ENCODE assay signal across 9 mouse cellular contexts in the genomic region with DNA sequence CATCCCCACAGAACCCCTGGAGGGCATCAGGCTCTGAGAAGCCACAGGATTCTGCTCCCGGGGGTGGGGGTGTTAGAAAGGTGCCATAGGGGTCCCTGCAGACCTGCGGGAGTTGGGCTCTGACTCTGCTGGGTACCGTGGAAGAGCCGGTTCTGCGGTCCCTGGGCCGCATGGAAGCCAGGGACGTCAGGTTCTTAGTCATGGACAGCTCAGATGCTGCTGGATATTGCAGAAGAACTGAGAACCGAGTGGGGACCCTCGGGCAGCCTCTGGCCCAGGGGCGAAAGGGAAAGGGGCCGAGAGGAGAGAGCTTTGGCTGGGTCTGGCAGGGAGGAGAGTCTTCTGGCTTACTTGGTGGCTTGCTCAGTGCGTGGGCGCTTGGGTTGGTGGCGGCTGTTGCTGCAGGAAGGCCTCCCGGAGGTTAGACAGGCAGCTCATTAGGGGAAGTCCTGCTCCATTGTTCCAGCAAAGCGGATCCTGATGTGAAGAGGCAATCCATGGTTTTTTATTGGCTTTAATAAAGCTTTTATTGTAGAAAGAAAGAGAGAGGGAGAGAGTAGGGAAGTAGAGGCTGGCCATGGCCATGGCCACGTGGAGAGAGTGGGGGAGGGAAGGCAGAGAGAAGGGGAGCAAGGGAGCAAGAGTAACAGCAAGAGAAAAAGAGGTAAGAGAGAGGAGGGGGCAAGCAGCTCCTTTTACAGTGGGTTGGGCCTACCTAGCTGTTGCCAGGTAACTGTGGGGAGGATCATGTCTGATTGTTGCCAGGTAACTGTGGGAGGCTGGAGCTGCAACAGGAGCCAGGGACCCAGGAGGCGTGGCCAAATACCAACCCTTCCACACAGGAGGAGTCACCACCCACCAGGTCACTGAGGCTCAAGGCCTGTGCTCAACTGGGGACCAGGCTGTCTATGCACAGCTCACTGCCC.
DNase-seq lines count a peak whose midpoint lies in the region; ATAC-seq lines count a peak whose summit lies in the region.
"Had no signal": no experiment of that assay in that cellular context is flagged by ENCODE, and none has a peak within 500 bp of the region (broad histone marks: within the 10 kb centered on the region; RNA-seq: fewer than 3 reads in every experiment).

No protein-coding gene starts in this region.

- H3K36me3 ChIP-seq in heart, embryonic 13.5 days = no peaks in the 10 kb centered on the region
- no peaks in the 10 kb centered on the region for H3K36me3 ChIP-seq in forebrain, embryonic 16.5 days (ENCODE audit: control insufficient read depth, insufficient read depth)
- H3K36me3 ChIP-seq in midbrain, embryonic 12.5 days = no peaks in the 10 kb centered on the region
- H3K36me3 ChIP-seq: G1E had no signal

- H3K4me2 ChIP-seq in heart, embryonic 13.5 days = peak overlapping the region; percentile 66
- H3K4me2 ChIP-seq in forebrain, embryonic 16.5 days (ENCODE audit: low read length) = no peak overlapping the region
- peak overlapping the region; percentile 23; the same call in 1 of the 2 replicates for H3K4me2 ChIP-seq in midbrain, embryonic 12.5 days (replicated peaks)

- no peak for ATAC-seq in heart, embryonic 13.5 days (ENCODE audit: extremely low read depth, insufficient number of reproducible peaks, low FRiP score, low TSS enrichment)
- peak; percentile 33; the same call in 1 of the 2 replicates for ATAC-seq in forebrain, embryonic 16.5 days
- ATAC-seq in midbrain, embryonic 12.5 days (ENCODE audit: low FRiP score, low read depth) = peak; percentile 79
- no peak for ATAC-seq in erythroid progenitor cell, adult 5-6 weeks (replicated peaks; ENCODE audit: low FRiP score, poor library complexity, severe bottlenecking)

- no peaks in the 10 kb centered on the region for H3K9me3 ChIP-seq in heart, embryonic 13.5 days
- no peaks in the 10 kb centered on the region for H3K9me3 ChIP-seq in forebrain, embryonic 16.5 days (ENCODE audit: control insufficient read depth, low read length)
- no peaks in the 10 kb centered on the region for H3K9me3 ChIP-seq in midbrain, embryonic 12.5 days
- H3K9me3 ChIP-seq: G1E had no signal

- peaks cover 6% of the 10 kb centered on the region for H3K4me1 ChIP-seq in heart, embryonic 13.5 days
- no peaks in the 10 kb centered on the region for H3K4me1 ChIP-seq in forebrain, embryonic 16.5 days (replicated peaks; ENCODE audit: control insufficient read depth, insufficient read depth, low read length)
- H3K4me1 ChIP-seq in midbrain, embryonic 12.5 days = 0 out of 2 replicates have a peak, but pooled peaks cover 5% of the 10 kb centered on the region

- H3K27me3 ChIP-seq in heart, embryonic 13.5 days (replicated peaks) = no peaks in the 10 kb centered on the region
- H3K27me3 ChIP-seq in forebrain, embryonic 16.5 days (replicated peaks; ENCODE audit: control insufficient read depth, insufficient read depth, low read length) = no peaks in the 10 kb centered on the region
- no peaks in the 10 kb centered on the region for H3K27me3 ChIP-seq in midbrain, embryonic 12.5 days

- H3K9ac ChIP-seq in heart, embryonic 13.5 days = peak overlapping the region; percentile 54; the same call in 1 of the 2 replicates
- H3K9ac ChIP-seq in forebrain, embryonic 16.5 days (replicated peaks; ENCODE audit: low read depth, low read length) = no peak overlapping the region
- H3K9ac ChIP-seq in midbrain, embryonic 12.5 days (replicated peaks) = no peak overlapping the region

- H3K4me3 ChIP-seq in heart, embryonic 13.5 days = peak overlapping the region; percentile 30
- H3K4me3 ChIP-seq in forebrain, embryonic 16.5 days (replicated peaks; ENCODE audit: low read length) = no peak overlapping the region
- H3K4me3 ChIP-seq in midbrain, embryonic 12.5 days = no peak overlapping the region

- H3K27ac ChIP-seq in heart, embryonic 13.5 days (replicated peaks) = no peak overlapping the region
- H3K27ac ChIP-seq in forebrain, embryonic 16.5 days (ENCODE audit: low read length) = no peak overlapping the region
- no peak overlapping the region for H3K27ac ChIP-seq in midbrain, embryonic 12.5 days (replicated peaks)

- no peak for DNase-seq in heart, adult 9 months (ENCODE audit: low spot score in 2 of 2)
- DNase-seq in ZHBTc4 (ENCODE audit: low read depth, low spot score) = peak; percentile 92
- no peak for DNase-seq in spleen, adult 12 weeks (ENCODE audit: low spot score)
- DNase-seq in adrenal gland, postnatal 36 days = no peak

- 11% methylated on average over 18 of the region's 18 CpGs for WGBS in heart, embryonic 13.5 days
- 15% methylated on average over 18 of the region's 18 CpGs for WGBS in forebrain, embryonic 16.5 days
- WGBS in midbrain, embryonic 12.5 days = 11% methylated on average over 18 of the region's 18 CpGs

Comparison
In these comparisons a context has a peak if more than half of its experiments do, and no peak if none do; other contexts are left out.
1. ATAC-seq: peak in forebrain, embryonic 16.5 days (single experiment) and midbrain, embryonic 12.5 days (single experiment); none in heart, embryonic 13.5 days (single experiment) and erythroid progenitor cell, adult 5-6 weeks (single experiment).